Mouse (Mus musculus): ENCODE data around the gene Ms4a7. TPM values are rescaled to one million over a fixed set of nuclear protein-coding genes. Genes with fewer than 3 reads are reported as not detected.

Gene Ms4a7
- polyA plus RNA-seq (2012; rRNA removed) = 0.33 and 0.71 TPM in 2 replicates

DNA sequence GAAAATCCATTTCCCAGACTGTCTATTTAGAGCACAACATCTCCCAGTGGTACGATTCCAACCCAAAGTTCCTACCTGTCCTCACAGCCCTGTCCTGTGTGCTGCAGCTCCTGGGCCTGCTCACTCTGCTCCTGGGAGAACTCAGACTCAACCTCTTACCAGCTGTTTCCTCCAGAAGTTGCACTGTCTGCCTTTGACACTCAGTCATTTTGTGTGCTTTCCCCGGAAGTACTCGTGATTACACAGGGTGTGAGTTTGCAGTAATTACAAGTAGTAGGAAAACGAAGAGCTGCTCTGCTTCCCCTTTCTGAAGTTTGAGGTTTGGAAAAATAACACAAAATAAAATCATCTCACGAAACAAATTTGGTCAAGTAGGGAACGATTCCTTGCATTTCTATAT is at the start of gene Ms4a7:
Gene Ms4a7 (minus strand): TSS at position 215 of the 400 bp plus-strand sequence.
- TF ChIP-seq POLR2A (IDR thresholded peaks at IDR 0.05; ENCODE audit: borderline replicate concordance, insufficient read depth, low read length) (no peak), CTCF (IDR thresholded peaks at IDR 0.05; ENCODE audit: borderline replicate concordance, insufficient read depth, low read depth, low read length) (no peak)

DNA sequence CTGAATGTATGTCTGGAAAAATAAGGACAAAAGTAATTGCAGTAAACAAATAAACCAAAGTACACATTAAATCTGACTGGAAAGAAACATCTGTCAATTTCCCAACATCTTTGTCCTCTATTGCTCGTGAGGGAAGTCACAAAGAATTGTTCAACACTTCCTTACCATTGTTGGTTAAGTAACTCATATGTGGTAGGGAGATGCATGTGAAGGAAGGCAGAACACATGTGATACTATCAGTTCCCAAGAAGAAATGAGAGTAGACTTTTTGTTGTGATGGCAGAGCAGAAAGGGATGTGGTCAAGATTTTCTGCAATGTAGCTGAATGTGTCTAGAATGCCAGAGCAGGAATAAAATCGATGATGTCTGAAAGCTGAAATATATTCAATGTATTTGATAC is 40.5 kb upstream of the Ms4a7 start:
- no peak for DNase-seq
- Histone ChIP-seq H3K4me3 (replicated peaks; ENCODE audit: insufficient read depth, low read depth, low read length) (no peak overlapping the region), H3K27me3 (ENCODE audit: control insufficient read depth, insufficient read depth, low read length) (no peaks in the 10 kb centered on the region), H3K27ac (ENCODE audit: insufficient read depth, low read length) (no peak overlapping the region), H3K4me1 (ENCODE audit: control insufficient read depth, insufficient read depth, low read length) (no peaks in the 10 kb centered on the region)
- 81% methylated on average over 2 of the region's 2 CpGs for WGBS
- TF ChIP-seq CTCF (IDR thresholded peaks at IDR 0.05; ENCODE audit: borderline replicate concordance, insufficient read depth, low read depth, low read length) (no peak), POLR2A (IDR thresholded peaks at IDR 0.05; ENCODE audit: borderline replicate concordance, insufficient read depth, low read length) (no peak)

More for the DNA sequence above, at the start of gene Ms4a7:
- no peak for DNase-seq
- Histone ChIP-seq H3K4me3 (replicated peaks; ENCODE audit: insufficient read depth, low read depth, low read length) (no peak within 1 kb of the TSS), H3K4me1 (ENCODE audit: control insufficient read depth, insufficient read depth, low read length) (no peaks in the 10 kb centered on the region), H3K27ac (ENCODE audit: insufficient read depth, low read length) (no peak within 1 kb of the TSS), H3K27me3 (ENCODE audit: control insufficient read depth, insufficient read depth, low read length) (no peaks in the 10 kb centered on the region; the same call in 1 of the 2 replicates)
- 83% methylated on average over 6 of the region's 6 CpGs for WGBS

- TF ChIP-seq POLR2A (IDR thresholded peaks at IDR 0.05; ENCODE audit: borderline replicate concordance, insufficient read depth, low read length) (no peak), CTCF (IDR thresholded peaks at IDR 0.05; ENCODE audit: borderline replicate concordance, insufficient read depth, low read depth, low read length) (no peak)
- Histone ChIP-seq H3K4me3 (replicated peaks; ENCODE audit: insufficient read depth, low read depth, low read length) (no peak within 1 kb of the TSS), H3K27me3 (ENCODE audit: control insufficient read depth, insufficient read depth, low read length) (no peaks in the 10 kb centered on the region), H3K4me1 (ENCODE audit: control insufficient read depth, insufficient read depth, low read length) (no peaks in the 10 kb centered on the region), H3K27ac (ENCODE audit: insufficient read depth, low read length) (no peak within 1 kb of the TSS)
- 73% methylated on average over 2 of the region's 2 CpGs for WGBS
- DNase-seq = no peak
Measured at GRCm38 (mm10) chr19:11375273-11375672, 39.3 kb upstream of the Ms4a7 start, which contains the start of gene Ms4a4a. TSS of gene Ms4a4a (plus strand) at chr19:11375523.

DNA sequence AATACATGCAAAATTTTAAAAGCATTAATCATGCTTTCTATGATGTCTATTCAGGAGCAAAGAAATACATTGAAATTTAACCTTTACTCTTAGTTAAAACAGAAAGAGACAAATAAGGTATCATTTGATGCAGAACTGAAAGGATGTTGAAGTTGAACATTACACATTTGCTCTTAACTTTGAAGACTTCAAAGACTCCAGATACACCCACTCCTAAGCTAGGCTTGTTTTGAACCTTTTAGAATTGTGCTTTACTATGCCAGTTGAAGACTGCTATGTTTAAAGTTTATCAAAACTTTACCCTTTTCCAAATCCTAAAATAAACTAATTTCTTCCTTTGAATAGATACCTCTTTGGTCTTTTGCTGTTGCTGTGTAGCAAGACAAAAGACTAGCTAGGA is 35.2 kb upstream of the Ms4a7 start:
- no peaks in the 10 kb centered on the region for H3K27me3 ChIP-seq (ENCODE audit: control insufficient read depth, insufficient read depth, low read length)
- H3K4me3 ChIP-seq (replicated peaks; ENCODE audit: insufficient read depth, low read depth, low read length) = no peak overlapping the region
- H3K27ac ChIP-seq (ENCODE audit: insufficient read depth, low read length) = no peak overlapping the region
- no peak for DNase-seq
- H3K4me1 ChIP-seq (ENCODE audit: control insufficient read depth, insufficient read depth, low read length) = no peaks in the 10 kb centered on the region
- TF ChIP-seq POLR2A (IDR thresholded peaks at IDR 0.05; ENCODE audit: borderline replicate concordance, insufficient read depth, low read length) (no peak), CTCF (IDR thresholded peaks at IDR 0.05; ENCODE audit: borderline replicate concordance, insufficient read depth, low read depth, low read length) (no peak)

DNA sequence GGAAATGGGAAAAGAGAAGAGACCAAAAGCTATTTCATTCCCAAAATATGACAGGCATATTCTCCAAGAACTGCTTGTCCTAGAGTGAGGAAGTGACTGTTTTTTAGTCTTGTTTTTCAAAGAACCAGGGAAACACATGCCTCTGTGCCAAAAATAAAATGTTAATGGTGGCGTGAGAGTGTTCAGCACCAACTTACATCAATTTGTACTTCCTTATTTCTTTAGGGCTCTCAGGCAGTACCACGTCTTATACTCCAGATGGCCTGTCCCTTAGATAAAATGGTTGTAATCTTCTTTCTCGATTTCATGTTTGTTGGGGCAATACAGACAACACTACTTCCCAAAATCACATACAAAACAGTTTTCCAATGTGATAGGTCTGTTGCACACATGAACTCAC is 32.4 kb upstream of the Ms4a7 start:
- no peak for TF ChIP-seq POLR2A (IDR thresholded peaks at IDR 0.05; ENCODE audit: borderline replicate concordance, insufficient read depth, low read length)
- TF ChIP-seq CTCF (IDR thresholded peaks at IDR 0.05; ENCODE audit: borderline replicate concordance, insufficient read depth, low read depth, low read length) = no peak
- WGBS = 74% methylated on average over 3 of the region's 3 CpGs
- Histone ChIP-seq H3K4me1 (ENCODE audit: control insufficient read depth, insufficient read depth, low read length) (no peaks in the 10 kb centered on the region), H3K27me3 (ENCODE audit: control insufficient read depth, insufficient read depth, low read length) (no peaks in the 10 kb centered on the region), H3K27ac (ENCODE audit: insufficient read depth, low read length) (no peak overlapping the region), H3K4me3 (replicated peaks; ENCODE audit: insufficient read depth, low read depth, low read length) (no peak overlapping the region)
- no peak for DNase-seq

DNA sequence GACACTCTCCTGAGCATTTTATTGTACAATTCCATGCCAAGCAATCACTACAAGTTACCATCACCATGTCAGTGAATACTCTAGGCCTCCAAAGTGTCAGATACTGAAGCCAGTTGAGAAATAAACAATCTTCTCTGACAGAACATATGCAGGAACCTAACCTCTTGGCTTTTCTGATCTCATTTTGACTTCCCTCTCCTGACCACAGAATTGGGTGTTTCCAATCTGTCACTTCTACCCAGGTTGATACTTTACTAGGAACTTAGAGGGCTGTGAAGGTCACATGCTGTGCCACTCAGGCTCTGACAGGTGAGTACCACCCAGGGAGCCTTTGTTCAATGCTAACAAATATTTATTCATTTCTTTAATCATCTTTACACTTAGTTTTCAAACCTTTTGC is 26.1 kb upstream of the Ms4a7 start:
- H3K4me3 ChIP-seq (replicated peaks; ENCODE audit: insufficient read depth, low read depth, low read length) = no peak overlapping the region
- no peak for DNase-seq
- no peak overlapping the region for H3K27ac ChIP-seq (ENCODE audit: insufficient read depth, low read length)
- TF ChIP-seq POLR2A (IDR thresholded peaks at IDR 0.05; ENCODE audit: borderline replicate concordance, insufficient read depth, low read length) (no peak), CTCF (IDR thresholded peaks at IDR 0.05; ENCODE audit: borderline replicate concordance, insufficient read depth, low read depth, low read length) (no peak)
- H3K4me1 ChIP-seq (ENCODE audit: control insufficient read depth, insufficient read depth, low read length) = no peaks in the 10 kb centered on the region
- H3K27me3 ChIP-seq (ENCODE audit: control insufficient read depth, insufficient read depth, low read length) = no peaks in the 10 kb centered on the region

DNA sequence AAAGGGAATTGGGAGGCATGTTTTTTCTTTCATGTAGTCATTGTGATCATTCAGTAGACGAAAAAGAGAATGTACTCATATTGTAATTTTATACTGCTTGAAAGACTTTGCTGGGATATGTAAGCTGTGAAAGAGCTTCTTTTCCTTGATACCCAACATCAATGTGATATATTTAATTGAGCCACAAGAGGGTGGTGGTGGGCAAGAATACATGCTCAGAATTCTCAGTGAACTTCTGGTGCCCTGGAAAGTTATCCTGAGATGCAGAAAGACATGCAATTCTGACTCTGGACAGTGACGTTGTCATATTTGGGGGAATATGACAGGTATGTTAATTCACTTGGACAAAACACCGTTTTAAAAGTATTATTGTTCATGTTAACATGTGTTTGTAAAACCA is 24.2 kb upstream of the Ms4a7 start:
- no peak for DNase-seq
- no peak overlapping the region for H3K27ac ChIP-seq (ENCODE audit: insufficient read depth, low read length)
- TF ChIP-seq CTCF (IDR thresholded peaks at IDR 0.05; ENCODE audit: borderline replicate concordance, insufficient read depth, low read depth, low read length) (no peak), POLR2A (IDR thresholded peaks at IDR 0.05; ENCODE audit: borderline replicate concordance, insufficient read depth, low read length) (no peak)
- 57% methylated on average over 3 of the region's 3 CpGs for WGBS
- no peaks in the 10 kb centered on the region for H3K4me1 ChIP-seq (ENCODE audit: control insufficient read depth, insufficient read depth, low read length)
- no peaks in the 10 kb centered on the region for H3K27me3 ChIP-seq (ENCODE audit: control insufficient read depth, insufficient read depth, low read length)
- H3K4me3 ChIP-seq (replicated peaks; ENCODE audit: insufficient read depth, low read depth, low read length) = no peak overlapping the region

- WGBS = 82% methylated on average over 7 of the region's 7 CpGs
- no peaks in the 10 kb centered on the region for H3K27me3 ChIP-seq (ENCODE audit: control insufficient read depth, insufficient read depth, low read length)
- no peak for DNase-seq
- TF ChIP-seq POLR2A (IDR thresholded peaks at IDR 0.05; ENCODE audit: borderline replicate concordance, insufficient read depth, low read length) (no peak), CTCF (IDR thresholded peaks at IDR 0.05; ENCODE audit: borderline replicate concordance, insufficient read depth, low read depth, low read length) (no peak)
- H3K4me3 ChIP-seq (replicated peaks; ENCODE audit: insufficient read depth, low read depth, low read length) = no peak overlapping the region
- no peaks in the 10 kb centered on the region for H3K4me1 ChIP-seq (ENCODE audit: control insufficient read depth, insufficient read depth, low read length)
- H3K27ac ChIP-seq (ENCODE audit: insufficient read depth, low read length) = no peak overlapping the region
Measured at GRCm38 (mm10) chr19:11355730-11356129, 19.8 kb upstream of the Ms4a7 start.

Measured in cerebellum, adult 2 months (tissue).